In genomic region chr11:3153666-3154397, GRCm38 (mm10) we compare ENCODE assay signal across 8 mouse cellular contexts. TPM values are rescaled to one million over a fixed set of nuclear protein-coding genes. Genes with fewer than 3 reads are reported as not detected.
A peak's percentile ranks its signal among the peaks of the same experiment; 100 is the strongest.
DNase-seq lines count a peak whose midpoint lies in the region; ATAC-seq and TF ChIP-seq lines count a peak whose summit lies in the region.
"Not testable (repeated sequence)": the region's sequence is repeated elsewhere in the genome, so short reads cannot be mapped to it uniquely, and the experiment has no call there.

No protein-coding gene starts in this region.

- not testable (repeated sequence) for H3K4me3 ChIP-seq in forebrain, embryonic 13.5 days; heart, embryonic 15.5 days; kidney, postnatal 0 days (replicated peaks; ENCODE audit: low read depth, low read length); limb, embryonic 15.5 days; midbrain, embryonic 15.5 days

- not testable (repeated sequence) for H3K4me1 ChIP-seq in forebrain, embryonic 13.5 days; heart, embryonic 15.5 days (replicated peaks); kidney, postnatal 0 days (replicated peaks; ENCODE audit: insufficient read depth, low read length); limb, embryonic 15.5 days; midbrain, embryonic 15.5 days

- H3K36me3 ChIP-seq in forebrain, embryonic 13.5 days (ENCODE audit: poor library complexity, severe bottlenecking): peaks cover 13% of the 10 kb centered on the region
- H3K36me3 ChIP-seq in heart, embryonic 15.5 days; kidney, postnatal 0 days (ENCODE audit: insufficient read depth, low read length); limb, embryonic 15.5 days; midbrain, embryonic 15.5 days (replicated peaks): not testable (repeated sequence)

- not testable (repeated sequence) for TF ChIP-seq CTCF in kidney, postnatal 0 days (IDR thresholded peaks at IDR 0.05; ENCODE audit: low read depth)

- WGBS in forebrain, embryonic 13.5 days: 76% methylated on average over 1 of the region's 1 CpGs
- 65% methylated on average over 1 of the region's 1 CpGs for WGBS in heart, embryonic 15.5 days
- WGBS in kidney, postnatal 0 days: 81% methylated on average over 1 of the region's 1 CpGs
- 72% methylated on average over 1 of the region's 1 CpGs for WGBS in limb, embryonic 15.5 days
- 82% methylated on average over 1 of the region's 1 CpGs for WGBS in midbrain, embryonic 15.5 days

- peak; percentile 46 for ATAC-seq in forebrain, embryonic 13.5 days
- ATAC-seq in heart, embryonic 15.5 days (replicated peaks; ENCODE audit: insufficient number of reproducible peaks, insufficient read depth, low FRiP score, low read depth): peak; percentile 33
- peak; percentile 50 for ATAC-seq in kidney, postnatal 0 days (replicated peaks; ENCODE audit: low FRiP score, low read depth)
- ATAC-seq in limb, embryonic 15.5 days (ENCODE audit: insufficient number of reproducible peaks, low FRiP score, low TSS enrichment, low read depth): peak; percentile 57
- 0 out of 2 replicates have a peak, but pooled peaks have one; percentile 26 for ATAC-seq in midbrain, embryonic 15.5 days (replicated peaks)

- H3K4me2 ChIP-seq in forebrain, embryonic 13.5 days; heart, embryonic 15.5 days; kidney, postnatal 0 days (ENCODE audit: low read length); limb, embryonic 15.5 days; midbrain, embryonic 15.5 days: not testable (repeated sequence)

- peak; percentile 65 for DNase-seq in 3134 (ENCODE audit: extremely low read depth, insufficient read length, low spot score)
- peak; percentile 82 to 86 for DNase-seq in adrenal gland, postnatal 4 days (ENCODE audit: low spot score in 2 of 2)
- not testable (repeated sequence) for DNase-seq in kidney, postnatal 0 days (ENCODE audit: low spot score)
- peak; percentile 76 to 93 for DNase-seq in spleen, postnatal 4 days (ENCODE audit: low spot score in 2 of 2)

- peaks cover 18% of the 10 kb centered on the region for H3K9me3 ChIP-seq in forebrain, embryonic 13.5 days (replicated peaks)
- not testable (repeated sequence) for H3K9me3 ChIP-seq in heart, embryonic 15.5 days (replicated peaks); kidney, postnatal 0 days (replicated peaks; ENCODE audit: low read length)
- H3K9me3 ChIP-seq in limb, embryonic 15.5 days: peaks cover 19% of the 10 kb centered on the region
- peaks cover 16% of the 10 kb centered on the region for H3K9me3 ChIP-seq in midbrain, embryonic 15.5 days

- H3K9ac ChIP-seq in forebrain, embryonic 13.5 days; heart, embryonic 15.5 days; kidney, postnatal 0 days (ENCODE audit: low read depth, low read length); limb, embryonic 15.5 days; midbrain, embryonic 15.5 days: not testable (repeated sequence)

- not testable (repeated sequence) for H3K27me3 ChIP-seq in forebrain, embryonic 13.5 days; heart, embryonic 15.5 days; kidney, postnatal 0 days (ENCODE audit: insufficient read depth, low read length); limb, embryonic 15.5 days; midbrain, embryonic 15.5 days (replicated peaks)

- not testable (repeated sequence) for H3K27ac ChIP-seq in forebrain, embryonic 13.5 days; heart, embryonic 15.5 days; kidney, postnatal 0 days; limb, embryonic 15.5 days; midbrain, embryonic 15.5 days

RNA-seq across cellular contexts. Expression of gene Sfi1, which starts 39.4 kb away (rescaled TPM):
- 100 to 1,000 TPM in 1 of 2 experiments, 10 to 100 TPM in 1; 95.0 to 117 TPM for total RNA-seq in adrenal gland, postnatal 4 days (2021)
- 15.0 and 16.0 TPM in 2 replicates for polyA plus RNA-seq in forebrain, embryonic 13.5 days (2015; fragmentation: Nextera tagmentation; extraction: Ambion mirVana)
- polyA plus RNA-seq in heart, embryonic 15.5 days (2015; fragmentation: Nextera tagmentation; extraction: Ambion mirVana): 10.9 and 12.0 TPM in 2 replicates
- 7.4 and 8.4 TPM in 2 replicates for polyA plus RNA-seq in kidney, postnatal 0 days (2015; fragmentation: Nextera tagmentation; extraction: Ambion mirVana)
- 14.4 and 15.8 TPM in 2 replicates for polyA plus RNA-seq in limb, embryonic 15.5 days (2015; fragmentation: Nextera tagmentation; extraction: Ambion mirVana)
- polyA plus RNA-seq in midbrain, embryonic 15.5 days (2015; fragmentation: Nextera tagmentation; extraction: Ambion mirVana): 15.5 and 20.6 TPM in 2 replicates

RNA-seq across cellular contexts. Expression of gene Eif4enif1, which starts 48.4 kb away (rescaled TPM):
- 10 to 100 TPM; 83.8 to 86.9 TPM for total RNA-seq in adrenal gland, postnatal 4 days (2021)
- 46.8 and 54.2 TPM in 2 replicates for polyA plus RNA-seq in forebrain, embryonic 13.5 days (2015; fragmentation: Nextera tagmentation; extraction: Ambion mirVana)
- 29.4 and 37.4 TPM in 2 replicates for polyA plus RNA-seq in heart, embryonic 15.5 days (2015; fragmentation: Nextera tagmentation; extraction: Ambion mirVana)
- polyA plus RNA-seq in kidney, postnatal 0 days (2015; fragmentation: Nextera tagmentation; extraction: Ambion mirVana): 26.2 and 29.2 TPM in 2 replicates
- 38.5 and 45.8 TPM in 2 replicates for polyA plus RNA-seq in limb, embryonic 15.5 days (2015; fragmentation: Nextera tagmentation; extraction: Ambion mirVana)
- 63.7 and 66.0 TPM in 2 replicates for polyA plus RNA-seq in midbrain, embryonic 15.5 days (2015; fragmentation: Nextera tagmentation; extraction: Ambion mirVana)
